Mouse (Mus musculus) neural tube, embryonic 14.5 days (tissue): ENCODE results near the gene Mylk4. TPM values are rescaled to one million over a fixed set of nuclear protein-coding genes. Genes with fewer than 3 reads are reported as not detected.

ENCODE experiments used
- ATAC-seq: fragments of 200-750 bp; cut with Nextera tagmentation; 2 replicates; pipeline ENCODE4 v1.8.0; 2017; ENCODE audit warnings: low read depth, mild to moderate bottlenecking, moderate TSS enrichment, moderate library complexity
- H3K27ac ChIP-seq: fragments of 300-500 bp; sonication (generic); 2 replicates; pipeline ENCODE4 v1.5.1; 2014; ENCODE audit warnings: low read depth, mild to moderate bottlenecking, control low read depth, low read length, moderate library complexity, mixed read lengths
- H3K27me3 ChIP-seq: fragments of 300-500 bp; sonication (generic); 2 replicates; pipeline ENCODE4 v1.6.1; 2014; ENCODE audit warnings: low read length; ENCODE audit not compliant: control insufficient read depth, insufficient read depth
- H3K36me3 ChIP-seq: fragments of 300-500 bp; sonication (generic); 2 replicates; pipeline ENCODE4 v1.6.1; 2014; ENCODE audit warnings: low read length, mixed read lengths; ENCODE audit not compliant: control insufficient read depth, insufficient read depth
- H3K4me1 ChIP-seq: fragments of 300-500 bp; sonication (generic); 2 replicates; pipeline ENCODE4 v1.6.1; 2014; ENCODE audit warnings: low read length; ENCODE audit not compliant: control insufficient read depth, insufficient read depth
- H3K4me2 ChIP-seq: fragments of 300-500 bp; sonication (generic); 2 replicates; pipeline ENCODE4 v1.6.1; 2014; ENCODE audit warnings: mild to moderate bottlenecking, low read depth, low read length, control low read depth
- H3K4me3 ChIP-seq: fragments of 300-500 bp; sonication (generic); 2 replicates; pipeline ENCODE4 v1.5.1; 2014; ENCODE audit warnings: low read depth, low read length, control low read depth, mixed read lengths
- H3K9ac ChIP-seq: fragments of 300-500 bp; sonication (generic); replicated peaks from 2 replicates; pipeline ENCODE4 v1.6.1; 2014; ENCODE audit warnings: low read depth, mild to moderate bottlenecking, control low read depth, low read length, mixed read lengths
- H3K9me3 ChIP-seq: fragments of 300-500 bp; sonication (generic); 2 replicates; pipeline ENCODE4 v1.6.1; 2016; ENCODE audit warnings: low read length; ENCODE audit not compliant: control insufficient read depth
- WGBS: fragments of 180-500 bp; shearing (Covaris S2); extraction: QIAGEN DNeasy Blood & Tissue Kit; methylation state at CpG from one replicate; pipeline ENCODE4 v1.1.7; 2014; 5-methylcytosine and 5-hydroxymethylcytosine counted together
- polyA plus RNA-seq: library from polyadenylated mRNA; unstranded; fragments of >200 nt; fragmentation: Nextera tagmentation; extraction: Ambion mirVana; gene quantifications from 2 replicates; pipeline ENCODE4 v1.2.1, GENCODE M21; 2014

Gene Mylk4
- polyA plus RNA-seq, 1 experiment from 2014 or later, result 0.28 TPM

GRCm38 (mm10) chr13:32712568-32712967 is 71.2 kb downstream of the Mylk4 start:
- no peak overlapping the region for H3K27ac ChIP-seq
- no peak overlapping the region for H3K4me3 ChIP-seq
- H3K4me2 ChIP-seq, result no peak overlapping the region
- 92% methylated on average over 3 of the region's 3 CpGs for WGBS
- no peaks in the 10 kb centered on the region for H3K27me3 ChIP-seq
- no peaks in the 10 kb centered on the region for H3K36me3 ChIP-seq
- ATAC-seq, result no peak
- H3K4me1 ChIP-seq, result no peaks in the 10 kb centered on the region
- no peaks in the 10 kb centered on the region for H3K9me3 ChIP-seq
- H3K9ac ChIP-seq, result no peak overlapping the region

- Histone ChIP-seq H3K27me3 (no peaks in the 10 kb centered on the region), H3K4me3 (no peak overlapping the region), H3K4me1 (no peaks in the 10 kb centered on the region), H3K9me3 (no peaks in the 10 kb centered on the region), H3K4me2 (no peak overlapping the region), H3K9ac (no peak overlapping the region), H3K27ac (no peak overlapping the region), H3K36me3 (no peaks in the 10 kb centered on the region)
- 84% methylated on average over 2 of the region's 2 CpGs for WGBS
- no peak for ATAC-seq
These were observed 75.9 kb downstream of the Mylk4 start for GRCm38 (mm10) chr13:32707894-32708293.

GRCm38 (mm10) chr13:32706651-32707288 is 77.0 kb downstream of the Mylk4 start:
- H3K36me3 ChIP-seq, result no peaks in the 10 kb centered on the region
- H3K27me3 ChIP-seq, result no peaks in the 10 kb centered on the region
- no peak overlapping the region for H3K9ac ChIP-seq
- H3K4me2 ChIP-seq, result no peak overlapping the region
- no peaks in the 10 kb centered on the region for H3K4me1 ChIP-seq
- peak; percentile 46; the same call in 1 of the 2 replicates for ATAC-seq
- 69% methylated on average over 10 of the region's 10 CpGs for WGBS
- no peak overlapping the region for H3K4me3 ChIP-seq
- no peak overlapping the region for H3K27ac ChIP-seq
- H3K9me3 ChIP-seq, result no peaks in the 10 kb centered on the region

GRCm38 (mm10) chr13:32705315-32705714 is 78.4 kb downstream of the Mylk4 start:
- H3K36me3 ChIP-seq, result no peaks in the 10 kb centered on the region
- no peak overlapping the region for H3K4me3 ChIP-seq
- H3K27me3 ChIP-seq, result no peaks in the 10 kb centered on the region
- no peak overlapping the region for H3K27ac ChIP-seq
- no peak for ATAC-seq
- H3K9me3 ChIP-seq, result no peaks in the 10 kb centered on the region
- H3K9ac ChIP-seq, result no peak overlapping the region
- 49% methylated on average over 1 of the region's 1 CpGs for WGBS
- no peaks in the 10 kb centered on the region for H3K4me1 ChIP-seq
- H3K4me2 ChIP-seq, result no peak overlapping the region

GRCm38 (mm10) chr13:32704911-32705310 is 78.8 kb downstream of the Mylk4 start:
- 73% methylated on average over 2 of the region's 2 CpGs for WGBS

GRCm38 (mm10) chr13:32701564-32701963 is 82.2 kb downstream of the Mylk4 start:
- H3K4me2 ChIP-seq, result no peak overlapping the region
- no peak overlapping the region for H3K27ac ChIP-seq
- H3K27me3 ChIP-seq, result no peaks in the 10 kb centered on the region
- H3K9me3 ChIP-seq, result no peaks in the 10 kb centered on the region
- H3K4me1 ChIP-seq, result no peaks in the 10 kb centered on the region
- no peak overlapping the region for H3K9ac ChIP-seq
- H3K36me3 ChIP-seq, result no peaks in the 10 kb centered on the region
- WGBS, result 77% methylated on average over 1 of the region's 1 CpGs
- H3K4me3 ChIP-seq, result no peak overlapping the region
- ATAC-seq, result no peak

More at GRCm38 (mm10) chr13:32704911-32705310, 78.8 kb downstream of the Mylk4 start:
- Histone ChIP-seq H3K9me3 (no peaks in the 10 kb centered on the region), H3K9ac (no peak overlapping the region), H3K4me1 (no peaks in the 10 kb centered on the region), H3K4me3 (no peak overlapping the region), H3K4me2 (no peak overlapping the region), H3K36me3 (no peaks in the 10 kb centered on the region), H3K27ac (no peak overlapping the region), H3K27me3 (no peaks in the 10 kb centered on the region)
- no peak for ATAC-seq

- Histone ChIP-seq H3K4me1 (no peaks in the 10 kb centered on the region), H3K27me3 (no peaks in the 10 kb centered on the region), H3K9ac (no peak overlapping the region), H3K36me3 (no peaks in the 10 kb centered on the region), H3K4me2 (no peak overlapping the region), H3K4me3 (no peak overlapping the region), H3K9me3 (no peaks in the 10 kb centered on the region), H3K27ac (no peak overlapping the region)
- ATAC-seq, result no peak
- 83% methylated on average over 1 of the region's 1 CpGs for WGBS
These were observed 84.4 kb downstream of the Mylk4 start for GRCm38 (mm10) chr13:32699376-32699775.

- H3K4me3 ChIP-seq, result no peak overlapping the region
- no peaks in the 10 kb centered on the region for H3K27me3 ChIP-seq
- H3K9ac ChIP-seq, result no peak overlapping the region
- ATAC-seq, result no peak
- H3K27ac ChIP-seq, result no peak overlapping the region
- WGBS, result 95% methylated on average over 3 of the region's 3 CpGs
- H3K4me1 ChIP-seq, result no peaks in the 10 kb centered on the region
- H3K36me3 ChIP-seq, result no peaks in the 10 kb centered on the region
- H3K4me2 ChIP-seq, result no peak overlapping the region
- H3K9me3 ChIP-seq, result no peaks in the 10 kb centered on the region
These were observed 84.8 kb downstream of the Mylk4 start for GRCm38 (mm10) chr13:32698956-32699355.

GRCm38 (mm10) chr13:32693886-32694455 is 89.8 kb downstream of the Mylk4 start:
- H3K36me3 ChIP-seq, result no peaks in the 10 kb centered on the region
- no peak for ATAC-seq
- no peak overlapping the region for H3K4me2 ChIP-seq
- no peaks in the 10 kb centered on the region for H3K9me3 ChIP-seq
- H3K9ac ChIP-seq, result no peak overlapping the region
- no peak overlapping the region for H3K27ac ChIP-seq
- H3K4me1 ChIP-seq, result no peaks in the 10 kb centered on the region
- WGBS, result 92% methylated on average over 6 of the region's 6 CpGs
- H3K27me3 ChIP-seq, result no peaks in the 10 kb centered on the region
- no peak overlapping the region for H3K4me3 ChIP-seq
